Mouse (Mus musculus) kidney, postnatal 36 days (tissue): ENCODE data around the gene Dlx5.

Experiments
- DNase-seq, 2 experiments: peaks; one replicate each; pipeline ENCODE4 v3.0.0; 2021 to 2022; ENCODE audit warnings: mixed read lengths in 2 of 2

The Dlx5 gene

GRCm38 (mm10) chr6:6881638-6882190 is at the start of gene Dlx5:
Dlx5 (minus strand) TSS chr6:6882085.
- no peak for DNase-seq

DNA sequence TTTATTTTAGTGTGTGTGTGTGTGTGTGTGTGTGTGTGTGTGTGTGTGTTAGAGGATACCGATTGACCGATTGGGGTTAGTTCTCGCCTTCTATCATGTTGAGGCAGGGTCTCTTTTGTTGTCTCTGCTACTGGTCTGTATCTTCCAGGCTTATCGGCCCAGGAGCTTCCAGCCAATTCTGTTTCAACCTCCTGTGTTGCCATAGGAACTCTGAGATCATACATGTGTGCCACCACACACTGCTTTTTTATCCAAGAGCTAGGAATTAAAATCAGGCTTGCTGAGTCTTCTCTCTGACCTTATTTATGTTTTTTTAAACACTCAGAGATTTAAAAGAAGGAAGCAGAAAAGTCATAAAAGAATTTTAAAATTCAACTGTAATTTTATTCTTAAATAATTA is 49.6 kb upstream of the Dlx5 start:
- DNase-seq: no peak

DNA sequence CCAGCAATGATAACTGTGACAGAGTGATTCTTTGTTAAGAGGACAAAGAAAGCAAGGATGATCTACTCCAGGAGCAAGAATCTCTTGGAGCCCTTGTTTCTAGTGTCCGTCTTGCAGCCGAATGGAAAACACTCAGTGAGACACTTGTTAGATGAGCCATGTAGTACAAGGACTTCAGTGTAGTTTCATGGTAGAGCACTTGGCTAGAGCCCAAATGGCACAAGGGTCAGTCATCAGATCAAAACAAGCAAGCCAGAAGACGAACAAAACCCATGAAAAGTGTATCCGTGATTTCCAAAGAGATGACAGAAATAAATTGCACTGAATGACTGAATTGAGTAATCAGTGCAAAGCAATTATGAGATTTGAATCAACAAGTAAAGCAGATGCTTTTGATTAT is 48.9 kb upstream of the Dlx5 start:
- no peak for DNase-seq

GRCm38 (mm10) chr6:6925264-6925663 is 43.4 kb upstream of the Dlx5 start:
- no peak for DNase-seq

DNA sequence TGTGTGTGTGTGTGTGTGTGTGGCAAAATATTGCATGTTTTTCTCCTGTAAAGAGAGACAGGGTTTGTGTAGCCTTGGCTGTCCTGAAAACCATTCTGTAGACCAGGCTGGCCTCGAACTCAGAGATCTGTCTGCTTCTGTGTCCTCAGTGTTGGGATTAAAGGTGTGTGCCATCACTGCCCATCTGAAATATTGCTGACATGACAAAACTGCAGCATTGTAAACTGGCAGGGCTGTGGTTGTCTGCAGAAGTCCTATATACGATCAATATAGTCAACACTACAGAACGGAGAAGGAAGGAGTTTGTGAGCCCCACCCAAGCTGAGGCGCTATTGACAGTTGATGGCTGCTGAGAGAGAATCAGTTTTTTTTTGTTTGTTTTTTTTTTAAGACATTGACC is 35.4 kb upstream of the Dlx5 start:
- no peak for DNase-seq

DNA sequence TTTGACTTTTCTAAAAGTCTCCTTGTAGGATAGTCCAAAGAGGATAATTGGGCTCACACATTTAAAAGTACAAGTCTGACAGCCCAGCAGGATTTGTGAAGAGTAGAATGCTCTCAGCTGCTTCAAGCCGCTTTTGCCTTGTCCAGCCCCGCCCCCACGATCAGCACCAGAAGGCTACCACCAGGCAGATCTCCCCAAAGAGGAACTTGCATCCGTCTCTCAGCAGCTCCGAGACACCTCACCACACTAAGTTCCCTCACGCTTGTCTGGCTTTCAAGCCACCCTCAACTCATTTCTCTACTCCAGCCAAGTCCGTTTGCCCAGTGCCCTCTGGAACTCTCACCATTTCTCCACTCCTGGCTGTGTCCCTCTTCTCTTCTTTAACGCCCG is 33.6 kb upstream of the Dlx5 start:
- peak in 1 of 2 experiments; percentile 1 for DNase-seq

GRCm38 (mm10) chr6:6914849-6915525 is 33.1 kb upstream of the Dlx5 start:
- DNase-seq: peak; percentile 27 to 56

GRCm38 (mm10) chr6:6914304-6914703 is 32.4 kb upstream of the Dlx5 start:
- DNase-seq: no peak

- DNase-seq: peak; percentile 47 to 74
Observed at GRCm38 (mm10) chr6:6909586-6909985, 27.7 kb upstream of the Dlx5 start.

DNA sequence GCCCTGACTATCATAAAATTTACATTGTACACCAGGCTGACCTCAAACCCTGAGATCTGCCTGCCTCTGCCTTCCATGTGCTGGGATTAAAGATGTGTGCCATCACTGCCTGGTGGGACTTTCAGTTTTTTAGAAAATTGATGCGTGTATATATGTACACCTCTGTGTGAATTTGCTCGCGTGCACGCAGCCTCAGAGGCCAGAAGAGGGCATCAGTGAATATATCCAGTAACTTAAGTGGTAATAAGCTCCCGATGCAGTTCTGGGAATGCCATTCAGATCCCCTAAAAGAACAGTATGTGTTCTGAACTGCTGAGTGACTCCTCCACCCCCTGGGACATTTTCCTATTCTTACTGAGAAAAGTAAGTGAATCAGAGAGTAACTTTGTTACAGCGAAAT is 8.2 kb upstream of the Dlx5 start:
- no peak for DNase-seq

GRCm38 (mm10) chr6:6886225-6886624 is 4.3 kb upstream of the Dlx5 start:
- no peak for DNase-seq

DNA sequence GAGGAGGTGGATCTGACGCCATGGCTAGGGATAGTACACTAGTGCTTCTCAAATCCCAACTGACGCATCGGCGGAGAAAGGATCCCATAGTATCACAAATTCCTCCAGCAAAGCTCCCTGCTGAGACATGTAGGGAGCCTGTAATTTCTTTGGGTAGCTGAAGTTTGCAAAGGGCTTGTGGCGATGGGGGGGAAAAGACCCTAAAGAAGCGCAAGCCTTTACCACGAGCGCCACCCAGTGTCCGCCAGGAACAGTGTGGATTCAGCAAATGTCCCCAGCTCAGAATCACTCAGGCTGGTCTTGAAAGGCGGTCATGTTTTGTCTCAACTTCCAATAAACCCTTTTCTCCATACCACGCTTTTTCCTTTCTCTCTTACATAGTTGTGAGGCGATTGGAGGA is 3.0 kb upstream of the Dlx5 start:
- DNase-seq: peak in 1 of 2 experiments; percentile 76

DNA sequence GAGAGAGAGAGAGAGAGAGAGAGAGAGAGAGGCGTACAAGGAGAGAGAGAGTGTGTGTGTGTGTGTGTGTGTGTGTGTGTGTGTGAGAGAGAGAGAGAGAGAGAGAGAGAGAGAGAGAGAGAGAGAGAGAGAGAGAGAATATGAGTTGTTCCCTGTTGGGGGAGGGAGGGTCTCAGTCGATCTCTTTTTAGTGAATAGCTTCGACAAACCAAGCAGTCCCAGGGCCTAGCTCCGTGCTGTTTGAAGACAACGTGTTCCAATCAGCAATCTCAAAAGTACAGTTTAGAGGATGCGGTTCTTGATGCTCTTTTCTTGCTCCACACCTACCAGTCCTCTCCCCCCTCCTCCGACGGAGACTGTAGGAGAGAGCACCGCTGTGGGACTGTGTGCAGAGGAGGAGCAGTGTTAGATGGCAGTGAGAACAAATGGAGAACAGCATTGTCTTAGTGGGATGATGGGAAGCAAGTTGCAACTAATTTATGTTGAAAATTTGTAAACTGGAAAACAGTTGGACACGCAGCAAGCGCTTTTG is 447 bp upstream of the Dlx5 start:
- DNase-seq: no peak

GRCm38 (mm10) chr6:6881115-6881637 is 709 bp downstream of the Dlx5 start:
- no peak for DNase-seq

GRCm38 (mm10) chr6:6880361-6881114 is 1.3 kb downstream of the Dlx5 start:
- DNase-seq: no peak

GRCm38 (mm10) chr6:6879371-6880325 is 2.2 kb downstream of the Dlx5 start:
- DNase-seq: peak; percentile 46 to 64

DNA sequence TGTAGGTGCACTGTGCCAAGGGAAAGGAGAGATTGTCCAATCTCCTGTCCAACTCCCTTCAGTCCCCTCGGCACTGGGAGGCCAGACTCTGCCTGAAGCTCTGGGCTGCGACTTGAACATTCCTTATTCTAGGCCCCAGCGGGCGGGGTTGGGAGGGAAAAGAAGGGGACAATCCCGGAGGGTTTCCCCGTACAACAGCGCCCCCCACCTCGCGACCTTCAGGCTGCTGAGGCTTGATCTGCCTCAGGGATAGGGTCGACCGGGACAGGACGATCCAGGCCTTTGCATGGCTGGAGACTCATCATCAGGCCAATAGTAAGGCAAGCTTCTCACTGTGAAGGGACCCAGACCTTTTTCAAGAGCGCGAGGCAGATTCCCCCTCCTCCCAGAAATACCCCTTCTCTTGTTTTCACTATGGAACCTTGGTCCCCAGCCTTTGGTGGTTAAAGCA is 3.0 kb downstream of the Dlx5 start:
- no peak for DNase-seq

DNA sequence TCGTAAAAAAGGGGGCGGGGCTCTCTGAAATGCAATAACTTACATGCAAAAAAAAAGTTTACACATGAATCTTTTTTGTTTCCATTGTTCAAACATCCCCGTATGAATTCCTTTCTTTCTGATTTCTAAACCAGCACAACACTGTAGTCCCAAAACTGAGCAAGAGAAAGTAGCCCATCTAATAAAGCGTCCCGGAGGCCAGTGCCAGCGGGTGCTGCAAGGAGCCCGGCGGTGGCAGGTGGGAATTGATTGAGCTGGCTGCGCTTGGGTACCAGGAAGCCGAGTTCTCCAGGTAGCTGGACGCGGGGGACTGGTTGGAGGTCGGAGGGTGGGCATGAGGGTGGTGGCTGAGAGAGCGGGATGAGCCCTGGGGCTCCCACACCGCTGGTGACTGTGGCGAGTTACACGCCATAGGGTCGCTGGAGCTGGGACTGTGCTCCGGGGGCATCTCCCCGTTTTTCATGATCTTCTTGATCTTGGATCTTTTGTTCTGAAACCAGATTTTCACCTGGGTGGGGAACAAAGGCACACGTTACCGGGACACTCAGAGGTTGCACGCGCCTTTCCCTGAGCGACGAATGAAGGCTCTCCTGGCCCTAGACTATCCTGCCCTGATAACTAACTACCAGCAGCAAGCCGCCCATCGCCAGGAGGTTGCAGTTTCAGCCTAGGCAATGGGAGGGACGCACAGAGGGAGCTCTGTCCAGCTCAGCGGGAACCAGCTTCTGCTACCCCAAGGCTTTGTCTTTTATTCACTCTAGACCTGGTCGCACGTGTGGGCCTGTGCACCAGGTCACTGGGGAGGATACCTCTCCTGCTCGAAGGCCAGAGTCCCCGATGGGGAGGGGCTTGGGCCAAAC is 3.7 kb downstream of the Dlx5 start:
- no peak for DNase-seq

- DNase-seq: no peak
Observed at GRCm38 (mm10) chr6:6877346-6877910, 4.5 kb downstream of the Dlx5 start.

DNA sequence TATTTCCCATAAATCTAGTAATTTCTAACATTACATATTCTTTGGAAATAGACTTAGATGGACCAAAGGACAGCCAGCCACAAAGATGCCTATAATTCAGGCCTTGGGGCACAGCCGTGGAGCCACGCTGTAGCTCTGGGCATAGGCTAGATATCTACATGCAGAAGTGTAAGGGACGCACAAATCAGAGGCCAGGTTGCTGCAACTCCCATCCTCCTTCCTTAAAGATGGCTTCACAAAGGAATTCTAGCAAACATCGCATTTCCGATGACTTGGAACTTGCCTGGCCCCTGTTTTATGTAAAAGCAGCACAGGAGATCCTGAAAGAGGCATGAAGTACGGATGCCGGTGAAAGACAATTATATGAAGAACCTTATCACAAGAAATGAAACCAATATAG is 5.2 kb downstream of the Dlx5 start:
- DNase-seq: no peak

- DNase-seq: no peak
Observed at GRCm38 (mm10) chr6:6876231-6876630, 5.7 kb downstream of the Dlx5 start.
